Mouse (Mus musculus) induced T-regulatory cell, adult 2 months (primary cell): ENCODE measurements around the gene Gmds.

Experiments
- DNase-seq: peaks from one replicate; pipeline ENCODE4 v3.0.0-alpha.2; 2012; ENCODE audit warnings: low read depth

Gmds gene

GRCm38 (mm10) chr13:32161567-32161966, 177.0 kb downstream of the Gmds start:
- DNase-seq = no peak

DNA sequence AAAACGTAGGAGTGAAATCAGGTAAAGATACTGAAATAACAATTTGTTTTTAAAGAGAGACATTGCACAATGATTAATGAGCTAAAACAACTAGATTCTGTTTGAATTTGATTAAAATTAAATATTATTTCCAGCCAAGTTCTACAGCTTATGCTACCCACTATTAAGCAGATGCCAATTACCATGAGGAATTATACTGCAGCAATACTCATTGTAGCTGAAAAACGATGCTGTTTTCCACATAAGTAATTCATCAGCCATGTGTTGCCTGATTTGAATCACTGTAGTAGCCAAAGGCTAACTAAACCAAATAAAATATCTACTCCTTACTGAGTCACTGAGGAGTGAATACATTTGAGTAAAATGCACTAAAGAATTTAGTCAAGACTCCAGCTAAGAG, 180.3 kb downstream of the Gmds start:
- DNase-seq = no peak

DNA sequence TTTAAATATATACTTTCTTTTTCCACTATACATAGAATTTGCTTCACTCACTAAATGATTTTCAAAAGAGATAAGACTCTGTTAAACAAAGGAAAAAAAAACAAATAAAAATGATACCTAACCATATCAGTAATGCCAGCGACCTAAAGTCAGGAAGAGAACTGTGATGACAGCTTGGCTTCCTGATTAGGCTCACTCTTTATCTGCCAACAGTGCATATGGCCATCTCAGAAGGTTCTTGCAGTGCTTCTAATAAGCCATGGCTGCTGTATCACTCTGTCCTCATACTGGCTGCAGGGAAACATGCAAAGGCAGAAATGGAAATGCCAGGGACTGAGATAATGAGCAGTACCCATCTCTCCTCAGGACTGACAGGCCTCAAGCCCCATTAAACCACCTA, 192.6 kb downstream of the Gmds start:
- DNase-seq = no peak

DNA sequence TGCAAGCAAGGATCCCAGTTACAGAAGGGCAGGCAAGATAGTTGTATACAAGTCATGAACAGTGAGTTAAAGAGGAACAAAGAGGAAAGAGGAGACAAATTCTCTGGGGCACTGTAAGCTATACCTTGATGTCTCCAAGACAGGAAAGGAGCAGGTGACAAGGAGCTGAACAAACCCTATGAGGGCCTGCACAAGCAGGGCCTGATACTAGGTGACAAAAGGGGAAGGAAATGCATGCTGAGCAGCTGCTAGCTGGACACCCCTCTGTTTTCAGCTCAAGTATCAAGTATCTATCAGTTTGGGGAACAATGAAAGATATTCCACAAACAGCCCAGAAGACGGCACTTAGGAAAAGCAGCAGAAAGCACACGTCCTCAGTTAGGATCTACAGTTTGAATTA, 193.4 kb downstream of the Gmds start:
- DNase-seq = no peak

- no peak for DNase-seq
Observed at GRCm38 (mm10) chr13:32143651-32144050, 194.9 kb downstream of the Gmds start.

DNA sequence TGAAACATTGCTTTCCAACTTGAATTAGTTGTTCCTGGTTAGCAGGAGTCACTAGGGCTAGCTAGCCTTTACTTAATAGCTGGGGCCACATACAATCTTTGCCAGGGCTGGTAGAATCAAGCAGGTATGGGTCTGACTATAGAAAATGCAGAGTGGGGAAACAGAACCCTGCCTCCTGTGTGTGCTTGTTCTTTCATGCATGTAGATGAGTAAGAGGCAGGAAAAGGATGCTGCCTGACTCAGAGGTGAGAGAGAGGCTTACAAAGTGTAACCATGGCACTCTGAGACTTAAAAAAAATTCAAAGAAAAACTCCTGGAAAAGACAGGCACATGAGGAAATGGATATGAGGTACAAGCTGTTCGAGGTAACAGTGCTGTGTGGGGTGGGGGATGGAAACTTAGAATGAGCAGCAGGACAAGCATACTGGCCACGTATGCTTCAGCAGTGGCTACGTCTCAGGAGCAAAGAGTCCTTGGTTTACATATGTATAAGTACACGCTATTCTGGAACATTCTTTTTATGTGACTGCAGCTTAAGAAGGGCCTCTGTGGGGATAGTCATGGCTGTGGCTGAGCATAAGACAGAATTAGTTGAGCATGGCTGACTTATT, 203.8 kb downstream of the Gmds start:
- DNase-seq = no peak

DNA sequence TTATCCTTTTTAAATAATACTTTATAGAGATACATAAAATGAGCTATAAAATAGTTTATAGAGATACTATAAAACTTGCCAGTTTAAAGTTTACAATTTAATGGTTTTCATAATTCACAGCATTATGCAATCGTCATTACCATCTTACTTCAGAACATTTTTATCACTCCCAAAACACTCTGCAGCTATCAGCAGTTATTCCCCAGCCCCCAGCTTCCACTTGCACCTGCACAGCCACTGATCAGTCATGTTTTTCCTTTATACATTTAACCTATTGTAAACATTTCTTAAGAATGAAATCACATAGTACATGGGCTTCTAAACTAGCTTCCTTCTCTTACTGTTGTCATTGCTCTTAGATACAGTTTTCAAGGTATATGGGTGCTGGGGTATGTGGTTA, 208.6 kb downstream of the Gmds start:
- DNase-seq = no peak

GRCm38 (mm10) chr13:32118386-32118785, 220.2 kb downstream of the Gmds start:
- DNase-seq = no peak

- DNase-seq = no peak
Observed at GRCm38 (mm10) chr13:32115468-32115867, 223.1 kb downstream of the Gmds start.

DNA sequence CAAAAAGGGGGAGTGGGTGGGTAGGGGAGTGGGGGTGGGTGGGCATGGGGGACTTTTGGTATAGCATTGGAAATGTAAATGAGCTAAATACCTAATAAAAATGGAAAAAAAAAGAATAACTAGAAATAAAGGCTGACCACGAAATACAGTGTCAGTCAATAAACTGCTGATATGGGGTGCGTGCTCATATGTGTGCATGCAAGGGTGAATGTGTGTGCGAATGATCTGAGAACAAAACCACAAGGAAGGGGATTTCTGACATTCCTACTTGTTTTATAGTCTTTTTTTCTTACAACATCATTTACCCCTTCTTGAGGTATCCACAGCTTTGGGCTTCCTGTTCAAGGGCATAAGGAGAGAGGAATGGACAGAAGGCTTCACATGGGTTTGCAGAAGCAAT, 224.7 kb downstream of the Gmds start:
- DNase-seq = no peak

DNA sequence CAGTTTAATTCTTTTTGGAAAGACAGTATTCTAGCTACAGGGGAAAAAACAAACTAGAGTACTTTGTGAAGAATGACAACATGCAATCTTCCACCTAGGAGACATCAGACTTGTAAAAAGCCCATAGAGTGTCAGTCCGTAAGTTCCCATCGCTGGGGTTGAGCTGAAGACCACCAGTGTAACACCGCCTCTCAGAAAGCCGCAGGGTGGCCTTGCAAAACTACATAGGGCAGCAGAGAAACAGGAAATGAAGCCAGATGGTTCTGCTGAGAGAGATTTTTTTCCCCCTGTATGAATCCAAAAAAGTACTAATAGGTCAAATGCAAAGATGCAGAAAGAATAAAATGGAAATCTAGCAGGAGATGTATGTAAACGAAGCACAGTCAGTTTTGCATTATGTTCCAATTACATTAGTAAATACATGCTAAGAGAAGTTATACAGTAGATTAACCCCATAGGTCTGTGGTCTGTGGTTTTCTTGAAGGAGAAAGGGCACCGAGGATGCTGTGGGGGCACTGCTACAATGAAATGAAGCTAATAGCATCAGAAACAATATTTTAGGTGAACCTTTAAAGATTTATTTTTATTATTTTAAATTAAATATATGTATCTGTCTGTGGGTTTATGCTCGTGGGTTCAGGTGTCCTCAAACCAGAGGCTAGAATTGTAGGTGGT, 250.1 kb downstream of the Gmds start:
- DNase-seq = no peak

GRCm38 (mm10) chr13:32080520-32081249, 257.9 kb downstream of the Gmds start:
- no peak for DNase-seq

DNA sequence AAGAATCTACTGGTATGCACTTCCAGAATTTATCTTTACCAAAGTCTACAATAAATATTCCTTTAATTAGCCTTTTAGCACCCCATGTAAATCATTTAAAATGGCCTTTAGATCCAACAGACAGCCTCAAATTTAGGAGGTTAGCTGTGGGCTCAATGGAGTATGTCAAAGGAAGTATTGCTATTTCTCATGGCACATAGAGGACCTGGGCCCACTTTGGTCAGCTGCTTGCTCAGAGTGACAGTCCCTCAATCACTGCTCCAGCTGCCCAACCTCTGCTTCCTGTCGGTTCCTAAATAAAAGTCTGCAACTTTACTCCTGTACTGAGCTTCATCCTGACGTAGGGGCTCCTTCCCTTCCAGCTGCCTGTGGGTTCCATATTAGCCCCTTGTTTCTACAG, 264.9 kb downstream of the Gmds start:
- DNase-seq = no peak

GRCm38 (mm10) chr13:32055321-32055720, 283.2 kb downstream of the Gmds start:
- DNase-seq = no peak

DNA sequence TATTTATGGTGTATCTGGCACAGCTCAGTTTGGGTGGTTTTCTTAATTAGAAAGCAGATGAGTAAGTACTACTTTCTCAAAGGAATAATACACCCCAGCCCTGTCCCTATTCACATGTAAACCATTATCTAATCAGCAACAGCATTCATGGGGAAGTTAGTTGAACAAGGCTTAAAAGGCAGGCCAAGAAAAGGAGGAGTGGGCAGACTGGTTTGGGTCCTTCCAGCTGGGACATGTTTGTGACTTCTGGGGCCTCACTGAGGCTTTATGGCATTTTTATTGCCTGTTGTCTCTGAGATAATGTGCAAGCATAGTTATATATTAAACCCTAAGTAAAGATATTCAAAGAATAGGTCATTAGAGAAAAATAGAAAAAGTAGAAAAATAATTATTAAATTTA, 285.0 kb downstream of the Gmds start:
- DNase-seq = no peak

DNA sequence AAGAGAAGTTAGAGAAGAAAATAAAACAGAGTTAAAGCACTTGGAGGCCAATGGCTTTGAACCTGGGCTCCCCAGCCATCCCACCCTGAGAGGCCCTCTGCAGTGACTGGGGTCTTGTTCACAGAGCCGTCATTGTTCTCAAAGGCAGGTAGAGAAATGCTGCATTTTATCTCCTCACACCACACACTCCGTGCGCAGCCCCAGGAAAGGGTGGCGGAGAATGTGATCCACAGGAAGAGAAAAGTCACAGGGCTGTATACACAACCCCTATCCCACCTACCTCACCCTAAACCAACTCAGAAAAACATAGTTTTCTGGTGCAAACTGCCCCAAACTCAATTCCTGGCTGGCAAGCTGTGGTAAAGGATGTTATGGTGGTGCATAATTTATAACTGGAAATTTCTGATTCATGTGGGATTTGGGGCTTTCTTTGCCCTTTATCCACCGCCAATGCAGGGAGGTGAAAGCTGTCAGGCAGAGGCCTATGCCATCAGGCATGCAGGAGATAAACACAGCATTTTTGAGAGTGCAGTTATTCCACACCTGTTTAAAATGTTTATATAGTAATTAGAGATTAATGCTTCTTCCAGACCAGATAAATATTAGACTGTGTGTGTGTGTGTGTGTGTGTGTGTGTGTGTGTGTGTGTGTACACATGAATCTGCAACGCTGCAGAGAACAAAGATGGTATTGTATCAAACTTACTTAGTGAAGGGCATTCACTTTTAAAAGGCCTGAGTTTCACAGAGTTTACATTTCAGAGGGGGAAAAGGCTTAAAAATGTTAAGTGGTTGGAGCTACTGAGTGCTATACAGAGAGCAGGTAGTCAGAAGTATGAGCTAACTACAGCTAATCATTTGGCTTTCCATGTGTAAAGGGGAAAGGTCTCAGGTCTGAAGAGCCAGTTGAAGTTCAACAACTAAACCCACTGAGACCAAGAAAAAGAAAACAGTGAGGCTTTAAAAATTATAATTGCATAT, 290.3 kb downstream of the Gmds start:
- DNase-seq = no peak

GRCm38 (mm10) chr13:32046961-32047360, 291.6 kb downstream of the Gmds start:
- no peak for DNase-seq

- DNase-seq = no peak
Observed at GRCm38 (mm10) chr13:32042748-32043147, 295.8 kb downstream of the Gmds start.

DNA sequence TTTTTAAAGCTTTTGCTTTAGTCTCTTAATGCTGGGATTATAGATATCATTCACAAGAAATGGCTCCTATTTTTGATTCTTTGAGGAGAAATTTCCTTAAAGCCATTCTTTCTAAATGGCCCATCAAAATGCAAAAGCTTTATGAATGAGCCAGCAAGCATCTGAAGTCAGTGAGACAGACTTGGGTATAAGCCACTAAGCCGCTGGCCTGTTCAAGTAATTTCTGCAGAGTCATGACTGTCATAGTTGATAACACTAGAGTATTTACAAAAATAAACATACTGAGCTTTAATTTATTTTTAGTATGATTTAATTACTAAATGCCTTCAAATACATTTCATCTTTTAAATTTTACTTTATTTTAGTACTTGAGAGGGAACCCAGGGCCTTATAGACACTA, 297.7 kb downstream of the Gmds start:
- no peak for DNase-seq

GRCm38 (mm10) chr13:32036902-32037301, 301.6 kb downstream of the Gmds start:
- no peak for DNase-seq

DNA sequence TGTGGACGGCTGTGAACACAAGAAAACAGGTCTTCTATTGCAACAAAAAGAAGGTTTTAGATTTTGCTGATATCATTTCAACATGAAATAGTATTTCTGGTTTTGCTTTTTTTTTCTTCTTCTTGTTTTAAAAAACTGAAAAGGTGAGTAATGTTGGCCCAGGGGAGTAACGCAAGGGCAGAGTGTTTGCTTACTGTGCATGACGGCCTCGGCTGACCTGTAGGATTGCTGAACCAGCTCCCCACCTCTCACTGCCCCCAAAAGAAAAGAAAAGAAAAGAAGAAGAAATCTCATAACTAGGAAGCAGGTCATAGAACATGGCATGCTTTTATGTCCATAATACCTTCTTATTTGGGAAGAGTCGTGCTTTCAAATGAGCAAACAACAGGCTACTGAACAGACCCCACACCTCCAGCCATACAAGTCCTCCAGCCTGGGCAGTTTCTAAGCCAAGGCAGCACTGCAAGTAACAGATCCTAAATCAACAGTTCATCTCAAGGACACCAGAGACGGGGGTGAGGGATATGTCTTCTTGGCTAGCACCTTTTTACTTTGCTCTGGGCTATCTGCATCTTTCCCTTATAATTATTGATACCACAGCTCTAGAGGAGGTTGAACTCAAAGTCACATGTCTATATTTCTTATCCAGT, 303.6 kb downstream of the Gmds start:
- DNase-seq = no peak

- DNase-seq = no peak
Observed at GRCm38 (mm10) chr13:32034139-32034538, 304.4 kb downstream of the Gmds start.
